Mouse (Mus musculus) adrenal gland, adult 2 months (tissue): ENCODE data around the gene Tgfb1. TPM values are rescaled to one million over a fixed set of nuclear protein-coding genes. Genes with fewer than 3 reads are reported as not detected.

Experiments
- DNase-seq: peaks from one replicate; pipeline ENCODE4 v3.0.0; 2021
- polyA plus RNA-seq: library from polyadenylated mRNA; depleted of rRNA; stranded (reverse); fragments of >200 nt; gene quantifications from 2 replicates; pipeline ENCODE4 v1.2.3, GENCODE M21; 2012; rRNA removed
- total RNA-seq, 2 experiments: library from RNA; stranded (reverse); gene quantifications; 2 replicates each; pipeline ENCODE4 v1.2.3; 2021

Tgfb1 gene
- total and polyA plus RNA-seq, 3 experiments: 30.2 to 50.8 (median 36.6) TPM

- no peak for DNase-seq
Observed at GRCm38 (mm10) chr7:25736920-25737319, 50.1 kb downstream of the Tgfb1 start.

DNA sequence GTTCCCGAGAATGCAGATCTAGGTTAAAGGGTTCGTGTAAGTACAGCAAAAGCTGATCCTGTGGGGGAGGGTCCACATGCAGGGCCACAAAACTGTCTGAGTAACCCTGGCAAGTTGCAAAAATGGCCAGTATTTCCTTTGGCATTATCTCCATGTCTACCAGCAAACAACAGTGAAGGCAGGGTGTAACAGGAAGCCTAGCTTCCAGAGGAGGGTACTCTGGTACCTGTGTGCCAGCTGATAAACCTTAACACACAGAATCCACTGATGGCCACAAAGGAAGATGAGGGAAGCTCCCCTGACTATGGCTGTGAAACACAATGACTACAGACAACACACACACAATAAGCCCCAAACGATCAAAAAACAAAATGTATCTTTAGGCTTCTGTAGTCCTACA is 51.5 kb downstream of the Tgfb1 start:
- no peak for DNase-seq

GRCm38 (mm10) chr7:25746844-25747243 is 60.0 kb downstream of the Tgfb1 start:
- DNase-seq: no peak

GRCm38 (mm10) chr7:25753076-25753475 is 66.3 kb downstream of the Tgfb1 start:
- DNase-seq: no peak

DNA sequence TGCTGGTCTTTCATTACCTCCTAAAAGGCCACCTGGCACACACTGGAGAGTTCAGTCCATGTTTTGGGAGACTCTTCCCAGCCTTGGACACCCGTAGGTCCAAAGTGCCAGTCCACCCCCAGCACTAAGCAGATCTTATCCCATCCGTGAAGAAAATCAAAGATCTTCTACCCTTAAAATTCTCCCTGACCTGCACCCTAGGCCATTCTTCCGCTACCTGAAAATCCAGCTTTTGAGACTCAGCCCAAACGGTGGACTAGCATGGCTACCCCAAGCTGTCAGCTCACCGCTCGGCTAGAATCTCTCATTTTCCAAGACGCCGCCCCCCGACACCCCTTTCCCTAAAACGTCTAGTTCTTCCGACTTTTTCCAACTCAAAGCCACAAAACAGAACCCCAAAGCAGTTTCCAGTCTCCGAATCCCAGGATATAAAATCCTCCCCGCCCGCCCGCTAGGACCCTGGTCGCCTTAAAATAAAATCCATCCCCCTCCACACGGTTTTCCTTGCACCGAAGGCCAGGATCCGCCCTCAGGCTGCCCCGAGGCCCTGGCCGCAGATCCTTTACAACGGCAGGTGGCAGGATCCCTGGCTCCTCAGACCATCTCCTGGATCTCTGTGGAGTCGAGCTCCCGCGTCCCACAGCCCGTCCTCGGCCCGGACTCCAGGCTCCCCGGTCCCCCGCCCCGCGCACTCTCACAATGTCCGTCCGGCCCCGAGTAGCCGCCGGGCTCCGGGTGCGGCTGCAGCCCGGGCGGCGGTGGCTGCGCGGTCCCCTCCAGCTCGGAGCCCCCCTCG is 67.0 kb downstream of the Tgfb1 start:
- no peak for DNase-seq

DNA sequence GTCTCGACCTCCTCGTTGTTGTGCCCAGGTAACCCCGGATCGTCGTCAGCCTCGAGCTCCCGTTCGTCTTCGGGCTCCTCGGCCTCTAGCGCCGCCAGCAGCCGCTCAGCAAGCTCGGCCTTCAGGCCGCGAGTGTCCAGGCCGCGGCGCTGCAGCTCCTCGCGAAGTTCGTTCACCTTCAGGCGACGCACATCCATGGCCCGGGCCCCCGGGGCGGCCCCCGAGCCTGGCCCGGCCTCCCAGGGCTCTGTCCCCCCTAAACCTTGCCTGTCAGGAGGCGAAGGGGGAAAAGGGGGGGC is 67.6 kb downstream of the Tgfb1 start:
- DNase-seq: no peak

Other genes with a start within 250 kb of the Tgfb1 start
- gene Ceacam1, start 209.4 kb upstream of the Tgfb1 start, total RNA-seq: 10 to 100 TPM in 1 of 2 experiments, 1 to 10 TPM in 1; 8.4 to 45.0 TPM
- 5.9 and 9.5 TPM in 2 replicates for gene Ceacam1, start 209.4 kb upstream of the Tgfb1 start, polyA plus RNA-seq
- gene Ceacam2, start 147.1 kb upstream of the Tgfb1 start, total RNA-seq: 1 to 10 TPM; 1.1 to 5.0 TPM
- gene Ceacam2, start 147.1 kb upstream of the Tgfb1 start, polyA plus RNA-seq: not detected in 2 replicates
- not detected for gene Erich4, start 71.1 kb upstream of the Tgfb1 start, total RNA-seq
- gene Erich4, start 71.1 kb upstream of the Tgfb1 start, polyA plus RNA-seq: not detected in 2 replicates
- gene Dmac2, start 67.6 kb upstream of the Tgfb1 start, total RNA-seq: 10 to 100 TPM; 21.4 to 35.3 TPM
- gene Dmac2, start 67.6 kb upstream of the Tgfb1 start, polyA plus RNA-seq: 54.0 and 54.5 TPM in 2 replicates
- 1 to 10 TPM; 1.8 to 4.5 TPM for gene B3gnt8, start 60.3 kb upstream of the Tgfb1 start, total RNA-seq
- gene B3gnt8, start 60.3 kb upstream of the Tgfb1 start, polyA plus RNA-seq: 11.8 and 13.0 TPM in 2 replicates
- 100 to 1,000 TPM; 207 to 217 TPM for gene Bckdha, start 28.0 kb upstream of the Tgfb1 start, total RNA-seq
- gene Bckdha, start 28.0 kb upstream of the Tgfb1 start, polyA plus RNA-seq: 626 and 697 TPM in 2 replicates
- gene Exosc5, start 27.8 kb upstream of the Tgfb1 start, total RNA-seq: 10 to 100 TPM; 42.5 to 44.0 TPM
- 121 and 124 TPM in 2 replicates for gene Exosc5, start 27.8 kb upstream of the Tgfb1 start, polyA plus RNA-seq
- gene Tmem91, start 11.8 kb upstream of the Tgfb1 start, total RNA-seq: under 1 TPM in 1 of 2 experiments, not detected in 1; 0.37 TPM
- 0.67 and 1.1 TPM in 2 replicates for gene Tmem91, start 11.8 kb upstream of the Tgfb1 start, polyA plus RNA-seq
- 10 to 100 TPM; 12.2 to 26.4 TPM for gene B9d2, start 6.2 kb upstream of the Tgfb1 start, total RNA-seq
- 69.9 and 83.0 TPM in 2 replicates for gene B9d2, start 6.2 kb upstream of the Tgfb1 start, polyA plus RNA-seq
- gene Ccdc97, start 32.1 kb downstream of the Tgfb1 start, total RNA-seq: 10 to 100 TPM; 47.4 to 50.9 TPM
- gene Ccdc97, start 32.1 kb downstream of the Tgfb1 start, polyA plus RNA-seq: 90.9 and 95.2 TPM in 2 replicates
- 100 to 1,000 TPM; 104 to 109 TPM for gene Hnrnpul1, start 67.8 kb downstream of the Tgfb1 start, total RNA-seq
- gene Hnrnpul1, start 67.8 kb downstream of the Tgfb1 start, polyA plus RNA-seq: 33.0 and 38.7 TPM in 2 replicates
- gene Axl, start 101.7 kb downstream of the Tgfb1 start, total RNA-seq: 10 to 100 TPM; 42.1 to 73.8 TPM
- 40.3 TPM in 2 replicates for gene Axl, start 101.7 kb downstream of the Tgfb1 start, polyA plus RNA-seq
- 1 to 10 TPM; 2.5 to 3.4 TPM for gene Cyp2s1, start 129.9 kb downstream of the Tgfb1 start, total RNA-seq
- 2.4 and 3.0 TPM in 2 replicates for gene Cyp2s1, start 129.9 kb downstream of the Tgfb1 start, polyA plus RNA-seq
- gene Cyp2b10, start 210.6 kb downstream of the Tgfb1 start, total RNA-seq: 10 to 100 TPM; 16.1 to 54.8 TPM
- gene Cyp2b10, start 210.6 kb downstream of the Tgfb1 start, polyA plus RNA-seq: 0.18 and 0.37 TPM in 2 replicates